Mouse (Mus musculus) adrenal gland, postnatal 25 days (tissue): ENCODE measurements around the gene Afm. TPM values are rescaled to one million over a fixed set of nuclear protein-coding genes. Genes with fewer than 3 reads are reported as not detected.

ENCODE experiments used
- total RNA-seq: library from RNA; stranded (reverse); gene quantifications from 2 replicates; pipeline ENCODE4 v1.2.3, GENCODE M21; 2021

The Afm gene
- total RNA-seq, 1 experiment from 2014 or later: not detected

Other genes with a start within 250 kb of the Afm start
- gene Ankrd17, start 152.4 kb upstream of the Afm start, total RNA-seq: 104 and 112 TPM in 2 replicates
- gene Gm9958, start 151.7 kb upstream of the Afm start, total RNA-seq: 4.2 and 5.9 TPM in 2 replicates
- gene Alb, start 58.0 kb upstream of the Afm start, total RNA-seq: 10.5 and 672 TPM in 2 replicates
- not detected in 2 replicates for gene Afp, start 28.2 kb upstream of the Afm start, total RNA-seq
- not detected in 2 replicates for gene 5830473C10Rik, start 42.2 kb downstream of the Afm start, total RNA-seq
- gene Rassf6, start 121.7 kb downstream of the Afm start, total RNA-seq: 1.7 and 2.8 TPM in 2 replicates
- gene Cxcl5, start 240.4 kb downstream of the Afm start, total RNA-seq: not detected in 2 replicates
- gene Ppbp, start 249.6 kb downstream of the Afm start, total RNA-seq: 1.2 and 2.7 TPM in 2 replicates